Mouse (Mus musculus) cerebellum, adult 2 months (tissue): ENCODE measurements at regions not wholly inside any gene's neighbourhood (a gene's known extent, or its start where the extent isn't known, plus 50 kb on each side); places are given as distances from the start of the nearest gene placed in this dataset.

Experiments
- CTCF ChIP-seq: fragments of 200-500 bp; IDR thresholded peaks from 2 replicates; pipeline ENCODE4 v1.5.1; 2011; ENCODE audit warnings: low read depth, mild to moderate bottlenecking, control low read depth, low read length, moderate library complexity, borderline replicate concordance; ENCODE audit not compliant: insufficient read depth
- POLR2A ChIP-seq: fragments of 200-500 bp; IDR thresholded peaks from 2 replicates; pipeline ENCODE4 v1.6.1; 2011; ENCODE audit warnings: low read length, control low read depth, borderline replicate concordance; ENCODE audit not compliant: insufficient read depth

GRCm38 (mm10) chr4:31555077-31555476 lies 408.8 kb upstream of the Map3k7 start:
- TF ChIP-seq POLR2A (no peak), CTCF (no peak)
